Mouse (Mus musculus): ENCODE data around the gene Arhgap8. TPM values are rescaled to one million over a fixed set of nuclear protein-coding genes. Genes with fewer than 3 reads are reported as not detected.

Arhgap8 gene
- total RNA-seq, 2 experiments from 2014 or later = 0.25 TPM; not detected in 1

GRCm38 (mm10) chr15:84681455-84682193, 38.2 kb upstream of the Arhgap8 start:
- intact Hi-C loops (cut with DNase I) = loop anchor here (10.0 kb wide), 1 partner anchor 213 kb away; no protein-coding TSS in a partner anchor
- TF ChIP-seq CTCF (IDR thresholded peaks at IDR 0.05) = no peak
- Histone ChIP-seq H3K4me3 (peak overlapping the region; percentile 95), H3K27ac (peak overlapping the region; percentile 82)
- peak; percentile 69 for DNase-seq

- intact Hi-C loops (cut with DNase I) = loop anchor here (10.0 kb wide), 1 partner anchor 213 kb away; no protein-coding TSS in a partner anchor
- Histone ChIP-seq H3K4me3 (peak overlapping the region; percentile 95), H3K27ac (peak overlapping the region; percentile 82; the same call in 1 of the 2 replicates)
- DNase-seq = no peak
- TF ChIP-seq CTCF (IDR thresholded peaks at IDR 0.05) = no peak
Observed at GRCm38 (mm10) chr15:84682206-84682605, 37.6 kb upstream of the Arhgap8 start.

GRCm38 (mm10) chr15:84682821-84683220, 37.0 kb upstream of the Arhgap8 start:
- TF ChIP-seq CTCF (IDR thresholded peaks at IDR 0.05) = no peak
- Histone ChIP-seq H3K4me3 (peak overlapping the region; percentile 95; the same call in 1 of the 2 replicates), H3K27ac (no peak overlapping the region)
- intact Hi-C loops (cut with DNase I) = loop anchor here (10.0 kb wide), 1 partner anchor 212 kb away; no protein-coding TSS in a partner anchor
- DNase-seq = no peak

- Histone ChIP-seq H3K4me3 (no peak overlapping the region), H3K27ac (no peak overlapping the region)
- no peak for TF ChIP-seq CTCF (IDR thresholded peaks at IDR 0.05)
- no peak for DNase-seq
- intact Hi-C loops (cut with DNase I) = loop anchor here (10.0 kb wide), 1 partner anchor 210 kb away; no protein-coding TSS in a partner anchor
Observed at GRCm38 (mm10) chr15:84684520-84684919, 35.3 kb upstream of the Arhgap8 start.

GRCm38 (mm10) chr15:84685417-84685816, 34.4 kb upstream of the Arhgap8 start:
- no peak for TF ChIP-seq CTCF (IDR thresholded peaks at IDR 0.05)
- intact Hi-C loops (cut with DNase I) = loop anchor here (10.0 kb wide), 1 partner anchor 209 kb away; no protein-coding TSS in a partner anchor
- Histone ChIP-seq H3K27ac (no peak overlapping the region), H3K4me3 (no peak overlapping the region)
- no peak for DNase-seq

- no peak for TF ChIP-seq CTCF (IDR thresholded peaks at IDR 0.05)
- intact Hi-C loops (cut with DNase I) = loop anchor here (10.0 kb wide), 1 partner anchor 207 kb away; no protein-coding TSS in a partner anchor
- Histone ChIP-seq H3K27ac (peak overlapping the region; percentile 48), H3K4me3 (no peak overlapping the region)
- no peak for DNase-seq
Observed at GRCm38 (mm10) chr15:84687904-84688303, 31.9 kb upstream of the Arhgap8 start.

- no peak overlapping the region; the same call in 1 of the 2 replicates for H3K27ac ChIP-seq
- intact Hi-C loops (cut with DNase I) = loop anchor here (10.0 kb wide), 1 partner anchor 205 kb away; no protein-coding TSS in a partner anchor
- no peak overlapping the region for H3K4me3 ChIP-seq
- DNase-seq = no peak
- TF ChIP-seq CTCF (IDR thresholded peaks at IDR 0.05) = no peak
Observed at GRCm38 (mm10) chr15:84689356-84689755, 30.5 kb upstream of the Arhgap8 start.

- Histone ChIP-seq H3K27ac (no peak overlapping the region), H3K4me3 (no peak overlapping the region)
- DNase-seq = no peak
- intact Hi-C loops (cut with DNase I) = no loop called here
- no peak for TF ChIP-seq CTCF (IDR thresholded peaks at IDR 0.05)
Observed at GRCm38 (mm10) chr15:84691513-84691912, 28.3 kb upstream of the Arhgap8 start.

GRCm38 (mm10) chr15:84692645-84693044, 27.2 kb upstream of the Arhgap8 start:
- Histone ChIP-seq H3K4me3 (no peak overlapping the region), H3K27ac (no peak overlapping the region)
- intact Hi-C loops (cut with DNase I) = no loop called here
- no peak for DNase-seq
- peak; percentile 17; the same call in 1 of the 2 replicates for TF ChIP-seq CTCF (IDR thresholded peaks at IDR 0.05)

- Histone ChIP-seq H3K4me3 (no peak overlapping the region), H3K27ac (peak overlapping the region; percentile 78; the same call in 1 of the 2 replicates)
- DNase-seq = no peak
- TF ChIP-seq CTCF (IDR thresholded peaks at IDR 0.05) = no peak
- intact Hi-C loops (cut with DNase I) = no loop called here
Observed at GRCm38 (mm10) chr15:84696021-84696420, 23.8 kb upstream of the Arhgap8 start.

GRCm38 (mm10) chr15:84697611-84698011, 22.2 kb upstream of the Arhgap8 start:
- intact Hi-C loops (cut with DNase I) = no loop called here
- Histone ChIP-seq H3K27ac (peak overlapping the region; percentile 78), H3K4me3 (no peak overlapping the region; the same call in 1 of the 2 replicates)
- TF ChIP-seq CTCF (IDR thresholded peaks at IDR 0.05) = no peak
- DNase-seq = peak; percentile 82

GRCm38 (mm10) chr15:84698189-84698588, 21.7 kb upstream of the Arhgap8 start:
- TF ChIP-seq CTCF (IDR thresholded peaks at IDR 0.05) = no peak

GRCm38 (mm10) chr15:84700147-84700794, 19.6 kb upstream of the Arhgap8 start:
- Histone ChIP-seq H3K4me3 (no peak overlapping the region), H3K27ac (no peak overlapping the region)
- DNase-seq = peak; percentile 75
- TF ChIP-seq CTCF (IDR thresholded peaks at IDR 0.05) = peak; percentile 93
- intact Hi-C loops (cut with DNase I) = loop anchor here (1.0 kb wide), 1 partner anchor 29 kb away; no protein-coding TSS in a partner anchor

More at GRCm38 (mm10) chr15:84698189-84698588, 21.7 kb upstream of the Arhgap8 start:
- Histone ChIP-seq H3K4me3 (no peak overlapping the region), H3K27ac (peak overlapping the region; percentile 78)
- intact Hi-C loops (cut with DNase I) = no loop called here
- no peak for DNase-seq
